Mouse (Mus musculus) gastrocnemius, adult 18-20 months (tissue): ENCODE results near the gene Dzip1. TPM values are rescaled to one million over a fixed set of nuclear protein-coding genes. Genes with fewer than 3 reads are reported as not detected.

Experiments
- DNase-seq: peaks from one replicate; pipeline ENCODE4 v3.0.0; 2021; ENCODE audit warnings: low spot score
- total RNA-seq, 2 experiments: library from RNA; stranded (reverse); gene quantifications; 2 replicates each; pipeline ENCODE4 v1.2.3; 2021

Gene Dzip1
- total RNA-seq, 2 experiments from 2014 or later, result 1.9 to 2.1 TPM

DNA sequence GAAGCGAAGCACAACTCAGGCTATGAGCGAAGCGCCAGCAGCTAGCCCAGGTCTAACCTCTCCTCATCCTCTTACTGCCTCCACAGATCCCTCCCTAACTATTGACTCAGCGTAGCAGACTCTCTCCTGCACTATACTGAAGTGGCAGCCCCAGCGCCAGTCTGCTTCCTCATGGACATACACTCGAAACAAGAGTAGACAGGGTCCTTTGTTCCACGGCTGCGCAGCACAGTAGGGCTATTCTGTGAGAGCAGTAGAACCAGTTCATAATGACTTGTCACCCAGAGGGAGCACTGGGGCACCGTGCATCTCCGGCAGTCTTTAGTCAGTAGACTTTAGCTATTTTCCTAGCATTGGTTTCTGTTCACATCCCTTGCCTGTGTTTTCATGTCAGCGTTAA lies 89.1 kb downstream of the Dzip1 start:
- DNase-seq, result no peak

DNA sequence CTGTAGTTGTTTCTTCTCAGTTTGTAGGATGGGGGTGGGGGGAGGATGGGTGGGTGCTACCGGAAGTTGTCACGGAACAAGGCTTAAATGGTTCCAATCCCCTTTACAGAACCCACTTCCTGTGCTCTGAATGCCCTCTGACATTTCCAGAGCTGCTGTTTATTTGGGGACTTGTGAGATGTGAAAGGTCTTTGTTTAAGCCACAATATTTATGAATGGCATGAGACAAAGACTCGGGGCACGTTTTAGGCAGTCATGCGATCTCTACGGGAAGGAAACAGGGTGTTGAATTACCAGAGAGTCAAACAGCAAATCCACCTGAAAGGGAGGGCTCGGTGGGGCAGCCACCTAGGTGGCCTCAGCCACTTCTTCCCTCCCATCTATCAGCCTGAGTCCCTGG lies 90.9 kb downstream of the Dzip1 start:
- no peak for DNase-seq

DNA sequence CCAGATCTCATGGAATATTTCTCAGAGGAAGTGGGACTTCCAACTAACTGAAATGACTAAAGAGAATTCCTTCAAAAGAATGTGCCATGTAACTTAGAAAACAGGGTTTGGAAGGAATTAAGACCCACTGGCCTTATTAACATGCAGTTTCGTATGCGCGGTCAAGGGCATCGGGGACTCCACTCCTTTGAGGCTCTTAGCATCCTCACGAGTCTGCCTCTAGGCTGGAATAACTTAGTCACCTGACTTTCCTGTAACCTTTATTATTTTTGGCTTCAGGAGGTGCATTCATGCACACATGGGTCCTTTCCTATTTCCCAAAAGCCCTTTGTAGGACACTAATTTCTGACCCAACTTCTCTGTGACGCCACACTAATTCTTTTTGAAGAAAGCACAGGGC lies 92.0 kb downstream of the Dzip1 start:
- DNase-seq, result no peak

DNA sequence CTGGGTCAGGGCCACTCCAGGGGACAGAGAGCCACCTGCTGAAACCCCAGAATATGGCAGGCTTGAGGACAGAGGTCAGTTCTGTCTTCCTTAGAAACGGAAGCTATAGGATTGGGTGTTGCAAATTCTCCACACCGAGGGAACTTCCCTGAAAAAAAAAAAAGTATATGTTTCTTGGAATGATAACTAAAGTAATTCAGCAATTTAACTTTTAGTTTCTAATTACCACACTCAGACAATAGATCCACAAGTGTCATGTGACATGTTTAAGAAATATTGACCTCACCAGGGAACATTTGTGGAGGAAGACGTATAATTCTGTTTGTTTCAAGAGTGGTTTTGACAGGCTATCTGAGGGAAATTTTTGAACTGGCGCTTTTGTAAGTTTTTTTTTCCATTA lies 93.7 kb downstream of the Dzip1 start:
- DNase-seq, result no peak

DNA sequence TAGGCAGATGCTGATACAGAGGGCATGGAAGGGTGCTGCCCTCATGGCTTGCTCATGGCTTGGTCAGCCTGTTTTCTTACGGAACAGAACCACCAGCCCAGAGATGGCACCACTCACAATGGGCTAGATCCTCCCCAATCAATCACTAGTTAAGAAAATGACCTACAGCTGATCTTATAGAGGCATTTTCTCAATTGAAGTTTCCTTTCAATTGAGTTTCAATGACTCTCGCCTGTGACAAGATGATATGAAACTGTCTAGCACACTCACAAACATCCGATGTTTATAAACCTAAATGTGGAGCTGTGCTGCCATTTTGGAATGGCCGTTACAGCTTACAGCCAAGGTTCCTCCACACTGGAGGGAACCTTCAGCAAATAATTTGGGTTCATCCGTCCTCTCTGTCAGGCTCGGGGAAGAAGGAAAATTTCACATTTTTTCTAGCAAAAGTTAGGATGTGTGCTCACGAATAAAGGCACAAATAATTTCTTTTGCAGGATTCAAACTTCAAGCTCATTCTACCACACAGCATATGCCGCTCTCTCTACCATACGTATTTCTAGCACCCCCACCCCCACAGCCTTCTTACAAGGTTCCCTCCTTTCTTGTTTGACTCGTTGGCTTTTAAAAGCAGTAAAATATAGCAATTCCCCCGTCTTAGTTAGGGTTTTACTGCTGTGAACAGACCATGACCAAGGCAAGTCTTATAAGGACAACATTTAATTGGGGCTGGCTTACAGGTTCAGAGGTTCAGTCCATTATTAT lies 95.7 kb downstream of the Dzip1 start:
- DNase-seq, result no peak

DNA sequence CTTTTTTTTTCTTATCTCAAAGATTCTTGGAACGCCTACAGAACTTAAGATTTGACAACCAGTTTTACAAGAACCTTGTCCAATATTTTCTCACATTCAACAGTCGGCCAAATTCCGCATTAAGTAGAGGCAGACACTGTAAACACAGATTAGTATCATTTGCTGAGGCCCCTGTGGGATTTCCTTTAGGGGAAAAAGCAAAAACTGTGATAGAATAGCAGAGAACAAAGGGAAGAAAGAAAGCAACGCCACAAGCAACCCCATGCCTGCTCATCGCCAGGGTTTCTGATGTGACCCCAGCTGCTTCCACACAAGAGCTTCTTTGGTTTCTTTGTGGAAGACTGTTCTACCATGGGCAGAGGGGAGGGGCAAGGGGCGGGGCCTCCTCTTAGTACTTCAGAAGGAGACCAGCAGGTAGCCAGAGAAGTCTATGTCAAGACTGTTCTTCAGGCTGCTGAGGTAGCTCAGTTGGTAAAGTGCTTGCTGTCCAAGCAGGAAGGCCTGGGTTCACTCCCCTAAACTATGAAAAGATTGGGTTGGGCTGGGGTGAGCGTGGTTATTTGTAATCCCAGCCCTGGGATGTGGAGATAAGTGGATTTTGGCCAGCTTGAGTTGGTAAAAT lies 97.9 kb downstream of the Dzip1 start:
- no peak for DNase-seq

DNA sequence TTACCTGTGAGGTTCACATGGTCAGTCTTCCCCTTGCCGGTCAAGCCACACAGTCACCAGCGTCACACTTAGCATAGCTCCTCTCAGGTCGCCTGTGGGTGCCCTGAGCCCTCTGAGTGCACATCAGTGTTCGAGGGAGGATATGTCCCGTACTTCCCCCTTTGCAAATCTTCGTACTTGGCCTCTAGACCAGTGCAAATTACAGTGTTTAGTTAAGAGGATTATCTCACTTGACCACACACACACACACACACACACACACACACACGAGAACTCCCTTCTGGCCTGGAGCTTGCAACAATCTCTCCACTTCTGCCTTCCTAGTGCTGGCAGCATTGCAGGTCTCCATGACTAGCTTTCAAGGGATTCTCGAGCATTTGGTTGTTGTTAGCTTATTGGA lies 98.9 kb downstream of the Dzip1 start:
- DNase-seq, result no peak

Other genes starting within 250 kb of the Dzip1 start
- 10 to 100 TPM in 1 of 2 experiments, 1 to 10 TPM in 1; 7.8 to 10.0 TPM for gene Abcc4, start 219.2 kb downstream of the Dzip1 start, total RNA-seq
- gene Cldn10, start 137.6 kb downstream of the Dzip1 start, total RNA-seq, result not detected
- gene Dnajc3, start 12.5 kb upstream of the Dzip1 start, total RNA-seq, result 10 to 100 TPM; 17.7 to 23.0 TPM
- gene Uggt2, start 174.0 kb upstream of the Dzip1 start, total RNA-seq, result 1 to 10 TPM; 6.1 to 8.7 TPM
- gene Hs6st3, start 212.9 kb upstream of the Dzip1 start, total RNA-seq, result under 1 TPM; 0.12 to 0.21 TPM